Mouse (Mus musculus) liver, postnatal 0 days (tissue): Measurements from ENCODE around the gene Slc17a5.

Source experiments
- CTCF ChIP-seq: sonication (generic); IDR thresholded peaks from 2 replicates; pipeline ENCODE4 v1.5.1; 2016; ENCODE audit warnings: antibody characterized with exemption, low read depth
- EP300 ChIP-seq: IDR thresholded peaks from 2 replicates; pipeline ENCODE4 v1.6.1; 2016; ENCODE audit warnings: antibody characterized with exemption, low read depth, mild to moderate bottlenecking

- no peak for TF ChIP-seq CTCF
- TF ChIP-seq EP300, result no peak
These were observed 82.6 kb downstream of the Slc17a5 start for GRCm38 (mm10) chr9:78505223-78505622.
